Mouse (Mus musculus) megakaryocyte, embryonic 14.5 days (primary cell): ENCODE measurements around the gene Col16a1. TPM values are rescaled to one million over a fixed set of nuclear protein-coding genes. Genes with fewer than 3 reads are reported as not detected.

ENCODE experiments used
- H3K27me3 ChIP-seq: replicated peaks from 2 replicates; pipeline ENCODE3; 2012; ENCODE audit warnings: inconsistent platforms
- H3K36me3 ChIP-seq: replicated peaks from 2 replicates; pipeline ENCODE3; 2012; ENCODE audit warnings: low read length, inconsistent platforms, mixed read lengths
- H3K4me1 ChIP-seq: 2 replicates; pipeline ENCODE4 v1.6.1; 2012; ENCODE audit warnings: inconsistent platforms
- H3K4me3 ChIP-seq: replicated peaks from 2 replicates; pipeline ENCODE3; 2012; ENCODE audit warnings: moderate library complexity, mild to moderate bottlenecking, inconsistent platforms
- H3K9me3 ChIP-seq: 2 replicates; pipeline ENCODE4 v1.6.1; 2012; ENCODE audit warnings: inconsistent platforms
- FLI1 ChIP-seq: IDR thresholded peaks from 2 replicates; pipeline ENCODE4 v1.6.1; 2012; ENCODE audit warnings: low read length, inconsistent platforms, mixed read lengths
- GATA1 ChIP-seq: IDR thresholded peaks from 3 replicates; pipeline ENCODE4 v1.6.1; 2012; ENCODE audit warnings: mixed read lengths, low read length, inconsistent platforms, borderline replicate concordance
- polyA plus RNA-seq: library from polyadenylated mRNA; stranded (reverse); fragments of >175 nt; gene quantifications from 2 replicates; pipeline ENCODE4 v1.2.3, GENCODE M21; 2012; ENCODE audit warnings: low replicate concordance; ENCODE audit not compliant: insufficient read depth

The Col16a1 gene
- polyA plus RNA-seq, 1 experiment: 5.1 TPM

GRCm38 (mm10) chr4:130056471-130056870 lies 8.8 kb downstream of the Col16a1 start:
- no peak for TF ChIP-seq GATA1
- H3K36me3 ChIP-seq: no peaks in the 10 kb centered on the region
- peaks cover 89% of the 10 kb centered on the region for H3K27me3 ChIP-seq
- H3K4me3 ChIP-seq: no peak overlapping the region
- H3K4me1 ChIP-seq: no peaks in the 10 kb centered on the region
- peaks cover 8% of the 10 kb centered on the region for H3K9me3 ChIP-seq

- Histone ChIP-seq H3K36me3 (no peaks in the 10 kb centered on the region), H3K4me3 (no peak overlapping the region), H3K27me3 (peaks cover 93% of the 10 kb centered on the region), H3K9me3 (no peaks in the 10 kb centered on the region), H3K4me1 (no peaks in the 10 kb centered on the region)
- TF ChIP-seq GATA1: no peak
- TF ChIP-seq FLI1: no peak
These were observed 13.3 kb downstream of the Col16a1 start for GRCm38 (mm10) chr4:130060937-130061336.

- H3K4me1 ChIP-seq: no peaks in the 10 kb centered on the region
- TF ChIP-seq GATA1 (no peak), FLI1 (no peak)
- no peak overlapping the region for H3K4me3 ChIP-seq
- no peaks in the 10 kb centered on the region for H3K9me3 ChIP-seq
- no peaks in the 10 kb centered on the region for H3K36me3 ChIP-seq
- peaks cover 83% of the 10 kb centered on the region for H3K27me3 ChIP-seq
These were observed 15.6 kb downstream of the Col16a1 start for GRCm38 (mm10) chr4:130063191-130063590.

- peaks cover 74% of the 10 kb centered on the region for H3K27me3 ChIP-seq
- TF ChIP-seq GATA1 (no peak), FLI1 (no peak)
- no peaks in the 10 kb centered on the region for H3K9me3 ChIP-seq
- H3K36me3 ChIP-seq: no peaks in the 10 kb centered on the region
- H3K4me1 ChIP-seq: no peaks in the 10 kb centered on the region
- H3K4me3 ChIP-seq: no peak overlapping the region
These were observed 19.2 kb downstream of the Col16a1 start for GRCm38 (mm10) chr4:130066816-130067215.

- Histone ChIP-seq H3K27me3 (peaks cover 77% of the 10 kb centered on the region), H3K4me3 (no peak overlapping the region), H3K4me1 (no peaks in the 10 kb centered on the region), H3K36me3 (no peaks in the 10 kb centered on the region), H3K9me3 (no peaks in the 10 kb centered on the region)
- TF ChIP-seq FLI1 (no peak), GATA1 (no peak)
These were observed 22.9 kb downstream of the Col16a1 start for GRCm38 (mm10) chr4:130070523-130070922.

- H3K4me3 ChIP-seq: no peak overlapping the region
- H3K9me3 ChIP-seq: no peaks in the 10 kb centered on the region
- H3K4me1 ChIP-seq: no peaks in the 10 kb centered on the region
- no peak for TF ChIP-seq GATA1
- peaks cover 78% of the 10 kb centered on the region for H3K27me3 ChIP-seq
- no peaks in the 10 kb centered on the region for H3K36me3 ChIP-seq
These were observed 24.1 kb downstream of the Col16a1 start for GRCm38 (mm10) chr4:130071758-130072157.

- Histone ChIP-seq H3K27me3 (peaks cover 87% of the 10 kb centered on the region), H3K4me1 (no peaks in the 10 kb centered on the region)
- TF ChIP-seq FLI1 (no peak), GATA1 (no peak)
These were observed 25.7 kb downstream of the Col16a1 start for GRCm38 (mm10) chr4:130073367-130073766.

GRCm38 (mm10) chr4:130074761-130075515 lies 27.3 kb downstream of the Col16a1 start:
- H3K4me3 ChIP-seq: no peak overlapping the region
- TF ChIP-seq FLI1: no peak
- no peak for TF ChIP-seq GATA1
- H3K9me3 ChIP-seq: no peaks in the 10 kb centered on the region
- peaks cover 90% of the 10 kb centered on the region for H3K27me3 ChIP-seq
- no peaks in the 10 kb centered on the region for H3K36me3 ChIP-seq
- no peaks in the 10 kb centered on the region; the same call in 1 of the 2 replicates for H3K4me1 ChIP-seq

More at GRCm38 (mm10) chr4:130073367-130073766, 25.7 kb downstream of the Col16a1 start:
- no peaks in the 10 kb centered on the region for H3K36me3 ChIP-seq
- H3K9me3 ChIP-seq: no peaks in the 10 kb centered on the region
- H3K4me3 ChIP-seq: no peak overlapping the region

GRCm38 (mm10) chr4:130076856-130077255 lies 29.2 kb downstream of the Col16a1 start:
- peaks cover 4% of the 10 kb centered on the region; the same call in 1 of the 2 replicates for H3K4me1 ChIP-seq
- no peaks in the 10 kb centered on the region for H3K9me3 ChIP-seq
- H3K4me3 ChIP-seq: no peak overlapping the region
- peaks cover 95% of the 10 kb centered on the region for H3K27me3 ChIP-seq
- no peaks in the 10 kb centered on the region for H3K36me3 ChIP-seq
- TF ChIP-seq GATA1: no peak
- no peak for TF ChIP-seq FLI1

GRCm38 (mm10) chr4:130078816-130079485 lies 31.3 kb downstream of the Col16a1 start:
- Histone ChIP-seq H3K9me3 (no peaks in the 10 kb centered on the region), H3K36me3 (no peaks in the 10 kb centered on the region), H3K27me3 (peaks cover 97% of the 10 kb centered on the region), H3K4me3 (no peak overlapping the region), H3K4me1 (peaks cover 4% of the 10 kb centered on the region; the same call in 1 of the 2 replicates)
- TF ChIP-seq GATA1 (no peak), FLI1 (no peak)

- no peaks in the 10 kb centered on the region for H3K36me3 ChIP-seq
- peaks cover 4% of the 10 kb centered on the region; the same call in 1 of the 2 replicates for H3K4me1 ChIP-seq
- H3K9me3 ChIP-seq: no peaks in the 10 kb centered on the region
- H3K4me3 ChIP-seq: no peak overlapping the region
- H3K27me3 ChIP-seq: peaks cover 95% of the 10 kb centered on the region
- no peak for TF ChIP-seq GATA1
- TF ChIP-seq FLI1: no peak
These were observed 31.9 kb downstream of the Col16a1 start for GRCm38 (mm10) chr4:130079521-130079920.
